Mouse (Mus musculus) left cerebral cortex, adult 2 months (tissue): ENCODE measurements around the gene Lamc2. TPM values are rescaled to one million over a fixed set of nuclear protein-coding genes. Genes with fewer than 3 reads are reported as not detected.

ENCODE experiments used
- DNase-seq, 2 experiments: peaks; one replicate each; pipeline ENCODE4 v3.0.0; 2021 to 2022; ENCODE audit warnings: low spot score in 2 of 2, mixed read lengths in 1 of 2; ENCODE audit errors: extremely low spot score in 1 of 2
- H3K27ac ChIP-seq: fragments of 200-600 bp; 2 replicates; pipeline ENCODE4 v1.8.1; 2022
- H3K4me3 ChIP-seq: fragments of 200-600 bp; 2 replicates; pipeline ENCODE4 v1.8.1; 2022
- CTCF ChIP-seq: fragments of 200-600 bp; IDR thresholded peaks from 2 replicates; pipeline ENCODE4 v1.8.1; 2022; ENCODE audit warnings: antibody characterized with exemption, mild to moderate bottlenecking, moderate library complexity
- intact Hi-C: fragments of 180-260 bp; cut with DNase I; formaldehyde crosslinking; loops from one replicate; pipeline ENCODE4 v1.15.1; 2025
- total RNA-seq, 2 experiments: library from RNA; stranded (reverse); gene quantifications; 2 replicates each; pipeline ENCODE4 v1.2.3; 2021

Gene Lamc2
- total RNA-seq, 2 experiments from 2014 or later = 12.1 to 12.5 TPM

- H3K4me3 ChIP-seq = no peak overlapping the region
- TF ChIP-seq CTCF = no peak
- intact Hi-C loops = no loop called here
- no peak overlapping the region for H3K27ac ChIP-seq
- DNase-seq = no peak
Measured at GRCm38 (mm10) chr1:153210198-153210597, 24.0 kb upstream of the Lamc2 start.

GRCm38 (mm10) chr1:153202195-153202594 lies 15.9 kb upstream of the Lamc2 start:
- Histone ChIP-seq H3K4me3 (no peak overlapping the region), H3K27ac (no peak overlapping the region; the same call in 1 of the 2 replicates)
- no peak for DNase-seq
- no peak for TF ChIP-seq CTCF
- intact Hi-C loops = no loop called here

- intact Hi-C loops = no loop called here
- no peak overlapping the region for H3K4me3 ChIP-seq
- TF ChIP-seq CTCF = no peak
- no peak for DNase-seq
- no peak overlapping the region for H3K27ac ChIP-seq
Measured at GRCm38 (mm10) chr1:153201448-153201847, 15.2 kb upstream of the Lamc2 start.

- TF ChIP-seq CTCF = no peak
- intact Hi-C loops = no loop called here
- no peak for DNase-seq
- no peak overlapping the region for H3K4me3 ChIP-seq
- H3K27ac ChIP-seq = no peak overlapping the region
Measured at GRCm38 (mm10) chr1:153197316-153197850, 11.1 kb upstream of the Lamc2 start.

- intact Hi-C loops = no loop called here
- Histone ChIP-seq H3K27ac (no peak overlapping the region), H3K4me3 (no peak overlapping the region)
- TF ChIP-seq CTCF = no peak
- no peak for DNase-seq
Measured at GRCm38 (mm10) chr1:153192945-153193344, 6.7 kb upstream of the Lamc2 start.

GRCm38 (mm10) chr1:153192379-153192778 lies 6.1 kb upstream of the Lamc2 start:
- Histone ChIP-seq H3K27ac (no peak overlapping the region), H3K4me3 (no peak overlapping the region)
- no peak for DNase-seq
- TF ChIP-seq CTCF = no peak
- intact Hi-C loops = no loop called here

- TF ChIP-seq CTCF = no peak
- intact Hi-C loops = no loop called here
- Histone ChIP-seq H3K27ac (no peak overlapping the region), H3K4me3 (no peak overlapping the region)
- DNase-seq = peak; percentile 22 to 27
Measured at GRCm38 (mm10) chr1:153191943-153192329, 5.7 kb upstream of the Lamc2 start.

- Histone ChIP-seq H3K4me3 (no peak overlapping the region), H3K27ac (no peak overlapping the region)
- no peak for DNase-seq
- TF ChIP-seq CTCF = no peak
- intact Hi-C loops = no loop called here
Measured at GRCm38 (mm10) chr1:153191237-153191942, 5.1 kb upstream of the Lamc2 start.

- H3K27ac ChIP-seq = no peak overlapping the region
- intact Hi-C loops = loop anchor here (5.0 kb wide), 1 partner anchor 144 kb away; the partner anchor contains the start of gene Lamc1
- no peak overlapping the region for H3K4me3 ChIP-seq
- TF ChIP-seq CTCF = no peak
- no peak for DNase-seq
Measured at GRCm38 (mm10) chr1:153188081-153188480, 1.8 kb upstream of the Lamc2 start.

GRCm38 (mm10) chr1:153180586-153181289 lies 5.5 kb downstream of the Lamc2 start:
- no peak for TF ChIP-seq CTCF
- Histone ChIP-seq H3K27ac (peak overlapping the region; percentile 67), H3K4me3 (no peak overlapping the region)
- DNase-seq = peak; percentile 32 to 55
- intact Hi-C loops = loop anchor here (2.0 to 5.0 kb wide), 3 partner anchors 37 to 107 kb away; no protein-coding TSS in a partner anchor

- H3K27ac ChIP-seq = peak overlapping the region; percentile 67
- H3K4me3 ChIP-seq = no peak overlapping the region
- intact Hi-C loops = loop anchor here (2.0 to 5.0 kb wide), 3 partner anchors 37 to 107 kb away; no protein-coding TSS in a partner anchor
- no peak for TF ChIP-seq CTCF
- no peak for DNase-seq
Measured at GRCm38 (mm10) chr1:153180160-153180559, 6.1 kb downstream of the Lamc2 start.

- H3K27ac ChIP-seq = no peak overlapping the region
- no peak for TF ChIP-seq CTCF
- no peak overlapping the region for H3K4me3 ChIP-seq
- intact Hi-C loops = no loop called here
- DNase-seq = no peak
Measured at GRCm38 (mm10) chr1:153174801-153175200, 11.4 kb downstream of the Lamc2 start.
